Mouse (Mus musculus) ES-Bruce4 (cell line): ENCODE data around the gene Kank1. TPM values are rescaled to one million over a fixed set of nuclear protein-coding genes. Genes with fewer than 3 reads are reported as not detected.

ENCODE experiments used
- H3K27ac ChIP-seq: 2 replicates; pipeline ENCODE4 v1.5.1; 2012; ENCODE audit warnings: low read length, inconsistent platforms; ENCODE audit not compliant: insufficient read depth
- H3K27me3 ChIP-seq: 2 replicates; pipeline ENCODE4 v1.6.1; 2012; ENCODE audit warnings: mild to moderate bottlenecking, low read length, inconsistent platforms; ENCODE audit not compliant: control insufficient read depth, poor library complexity, insufficient read depth, severe bottlenecking
- H3K36me3 ChIP-seq: 2 replicates; pipeline ENCODE4 v1.6.1; 2012; ENCODE audit warnings: inconsistent platforms, mild to moderate bottlenecking, low read length, moderate library complexity; ENCODE audit not compliant: control insufficient read depth, poor library complexity, insufficient read depth, severe bottlenecking
- H3K4me1 ChIP-seq: one replicate; pipeline ENCODE4 v1.8.1; 2011; ENCODE audit warnings: low read length; ENCODE audit not compliant: control insufficient read depth, insufficient read depth
- H3K4me3 ChIP-seq: 2 replicates; pipeline ENCODE4 v1.5.1; 2011; ENCODE audit warnings: low read depth, mild to moderate bottlenecking, low read length
- H3K9ac ChIP-seq: 2 replicates; pipeline ENCODE4 v1.6.1; 2012; ENCODE audit warnings: low read depth, mild to moderate bottlenecking, inconsistent platforms; ENCODE audit not compliant: poor library complexity, severe bottlenecking
- H3K9me3 ChIP-seq: replicated peaks from 2 replicates; pipeline ENCODE4 v1.6.1; 2012; ENCODE audit warnings: mild to moderate bottlenecking, low read length, inconsistent platforms; ENCODE audit not compliant: control insufficient read depth, poor library complexity, insufficient read depth, severe bottlenecking
- CTCF ChIP-seq: IDR thresholded peaks from one replicate; pipeline ENCODE4 v1.8.1; 2011; ENCODE audit warnings: low read depth, low read length
- EP300 ChIP-seq: IDR thresholded peaks from 2 replicates; pipeline ENCODE4 v1.6.1; 2011; ENCODE audit warnings: low read depth, low read length; ENCODE audit not compliant: insufficient read depth
- POLR2A ChIP-seq: IDR thresholded peaks from one replicate; pipeline ENCODE4 v1.8.1; 2011; ENCODE audit warnings: low read length; ENCODE audit not compliant: insufficient read depth
- polyA plus RNA-seq: library from polyadenylated mRNA; stranded (reverse); fragments of >200 nt; gene quantifications from 2 replicates; pipeline ENCODE4 v1.2.4, GENCODE M21; 2011; ENCODE audit warnings: low read depth; ENCODE audit not compliant: missing spikeins, insufficient read depth, insufficient read length

Gene Kank1
- polyA plus RNA-seq, 1 experiment, result 44.1 TPM

DNA sequence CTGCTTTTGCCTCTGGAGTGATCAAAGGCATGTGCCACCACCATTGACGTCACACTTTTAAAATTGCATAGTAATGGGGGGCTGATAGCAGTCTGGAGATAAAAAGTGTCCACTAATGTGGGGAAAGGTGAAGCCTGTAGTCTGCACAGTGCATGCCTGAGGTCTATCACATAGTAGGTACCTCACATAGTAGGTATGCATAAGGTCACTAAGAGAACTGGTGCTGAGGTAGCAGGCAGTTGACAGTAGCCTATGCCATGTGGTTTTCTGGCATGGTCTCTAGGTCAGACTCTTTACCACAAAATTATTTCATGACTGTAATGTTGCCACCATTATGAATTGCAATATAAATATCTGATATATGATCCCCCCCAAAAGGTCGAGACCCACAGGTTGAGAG is 71.4 kb downstream of the Kank1 start:
- Histone ChIP-seq H3K9ac (no peak overlapping the region), H3K27me3 (no peaks in the 10 kb centered on the region), H3K27ac (no peak overlapping the region), H3K9me3 (no peaks in the 10 kb centered on the region), H3K4me3 (no peak overlapping the region), H3K4me1 (no peaks in the 10 kb centered on the region), H3K36me3 (no peaks in the 10 kb centered on the region)
- TF ChIP-seq CTCF, result no peak
- TF ChIP-seq EP300, result no peak
- no peak for TF ChIP-seq POLR2A

DNA sequence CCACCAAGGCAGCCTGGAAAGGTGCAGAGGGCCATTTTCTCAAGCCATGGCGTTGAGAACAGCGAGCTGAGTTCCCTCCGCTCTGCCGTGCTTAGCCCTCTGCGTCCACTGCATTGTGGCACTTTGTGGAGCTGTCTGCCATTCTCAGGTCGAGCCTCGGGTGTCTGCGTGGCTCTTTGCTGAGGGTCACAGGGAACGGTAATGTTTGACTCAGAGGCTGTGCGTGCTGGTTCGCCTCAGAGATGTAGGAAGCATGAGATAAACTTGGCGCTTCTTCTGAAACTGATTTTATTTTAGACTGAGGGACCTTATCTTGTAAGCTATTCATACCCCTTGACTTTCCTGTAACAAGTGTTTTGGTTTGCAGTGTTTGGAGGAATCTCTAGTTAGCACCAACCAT is 72.0 kb downstream of the Kank1 start:
- no peaks in the 10 kb centered on the region for H3K9me3 ChIP-seq
- H3K4me1 ChIP-seq, result no peaks in the 10 kb centered on the region
- TF ChIP-seq EP300 (no peak), CTCF (no peak), POLR2A (no peak)
- H3K27ac ChIP-seq, result no peak overlapping the region
- H3K4me3 ChIP-seq, result 0 out of 2 replicates have a peak overlapping the region, but pooled peaks have one; percentile 15
- no peak overlapping the region for H3K9ac ChIP-seq
- H3K27me3 ChIP-seq, result no peaks in the 10 kb centered on the region
- H3K36me3 ChIP-seq, result no peaks in the 10 kb centered on the region

DNA sequence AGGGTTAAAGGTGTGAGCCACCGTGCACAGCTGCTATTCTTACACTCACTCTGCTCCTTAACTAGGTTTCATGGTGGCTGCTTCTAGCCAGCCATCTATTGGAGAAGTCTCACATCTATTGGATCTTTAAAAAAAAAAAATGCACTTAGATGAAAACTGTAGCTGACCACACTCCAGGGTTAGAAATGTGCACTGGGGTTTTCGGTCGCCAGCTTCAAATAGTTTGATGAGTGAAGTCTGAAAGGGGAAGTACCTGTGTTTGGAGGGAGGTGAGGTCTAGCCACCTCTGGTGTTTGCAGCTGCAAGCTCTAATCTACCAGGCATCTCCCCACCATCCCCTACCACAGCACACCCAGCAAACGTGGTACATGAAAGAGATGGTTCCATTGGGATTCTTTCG is 74.2 kb downstream of the Kank1 start:
- Histone ChIP-seq H3K4me3 (no peak overlapping the region), H3K9ac (no peak overlapping the region), H3K4me1 (no peaks in the 10 kb centered on the region), H3K27me3 (no peaks in the 10 kb centered on the region), H3K9me3 (no peaks in the 10 kb centered on the region), H3K36me3 (no peaks in the 10 kb centered on the region), H3K27ac (no peak overlapping the region)
- no peak for TF ChIP-seq POLR2A
- no peak for TF ChIP-seq EP300
- no peak for TF ChIP-seq CTCF

DNA sequence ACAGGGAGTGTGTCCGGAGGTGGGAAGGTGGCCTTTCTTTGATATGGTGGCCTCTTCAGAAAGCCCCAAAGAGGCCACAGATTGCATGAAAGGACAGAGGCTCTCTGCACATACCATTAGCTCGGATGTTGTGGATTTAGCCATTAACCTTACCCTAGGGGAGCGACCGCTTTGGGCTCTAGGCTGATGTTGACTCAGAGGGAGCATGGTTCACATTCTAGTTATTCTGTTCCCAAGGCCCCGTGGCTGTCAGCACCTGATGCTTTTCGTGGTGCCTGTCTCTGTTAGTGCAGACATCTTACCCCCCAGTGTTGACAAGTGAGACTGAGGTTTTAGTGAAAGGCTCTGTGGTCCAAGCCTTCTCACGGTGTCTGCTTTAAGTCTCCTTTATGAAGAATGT is 74.9 kb downstream of the Kank1 start:
- Histone ChIP-seq H3K27me3 (no peaks in the 10 kb centered on the region), H3K4me1 (no peaks in the 10 kb centered on the region), H3K4me3 (no peak overlapping the region), H3K9ac (no peak overlapping the region), H3K27ac (no peak overlapping the region), H3K36me3 (no peaks in the 10 kb centered on the region), H3K9me3 (no peaks in the 10 kb centered on the region)
- TF ChIP-seq EP300 (no peak), POLR2A (no peak), CTCF (no peak)

DNA sequence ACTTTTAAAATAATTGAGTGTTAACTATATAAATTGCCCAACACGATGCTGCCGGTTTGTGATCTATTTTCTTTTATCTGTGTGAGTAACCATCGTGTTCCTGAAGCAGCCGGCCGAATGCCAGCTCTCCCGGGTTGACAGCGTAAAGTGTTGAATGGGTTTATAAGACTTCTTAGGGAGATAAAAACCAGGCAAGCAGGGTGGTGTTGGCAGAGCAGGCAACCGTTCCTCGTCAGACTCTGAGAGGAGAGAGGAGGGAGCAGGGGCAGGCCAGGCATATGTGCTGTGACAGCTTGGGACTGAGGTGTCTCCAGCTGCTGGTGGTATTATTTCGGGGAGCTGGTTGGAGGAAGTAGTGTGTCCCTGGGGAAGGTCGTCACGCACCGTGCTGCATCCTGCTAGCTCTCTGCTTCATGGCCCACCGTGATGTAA is 78.7 kb downstream of the Kank1 start:
- no peaks in the 10 kb centered on the region for H3K36me3 ChIP-seq
- H3K9me3 ChIP-seq, result 0 out of 2 replicates have a peak, but pooled peaks cover 4% of the 10 kb centered on the region
- TF ChIP-seq POLR2A (no peak), EP300 (no peak), CTCF (no peak)
- H3K27ac ChIP-seq, result no peak overlapping the region
- no peak overlapping the region for H3K4me3 ChIP-seq
- no peaks in the 10 kb centered on the region for H3K27me3 ChIP-seq
- no peaks in the 10 kb centered on the region for H3K4me1 ChIP-seq
- H3K9ac ChIP-seq, result no peak overlapping the region

DNA sequence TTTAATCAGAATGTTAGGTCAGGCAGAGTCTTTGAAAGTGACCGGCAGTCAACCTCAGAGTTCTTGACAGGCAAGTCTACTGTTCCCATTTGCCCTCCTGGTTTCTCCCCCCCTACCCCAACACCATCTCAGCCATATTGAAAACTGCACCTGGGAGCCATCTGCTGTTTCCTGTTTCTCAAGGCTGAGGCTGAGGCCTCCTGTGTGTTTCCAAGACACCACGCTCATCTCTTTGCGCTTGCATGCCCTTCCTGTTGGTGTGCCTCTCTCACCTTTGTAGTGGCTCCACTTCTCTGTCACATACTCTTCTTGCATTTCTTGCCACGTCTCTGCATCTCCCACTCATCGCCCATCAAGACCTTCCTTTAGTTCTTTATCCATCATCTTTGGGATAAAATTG is 79.2 kb downstream of the Kank1 start:
- Histone ChIP-seq H3K9ac (no peak overlapping the region), H3K36me3 (no peaks in the 10 kb centered on the region), H3K27ac (no peak overlapping the region), H3K4me1 (no peaks in the 10 kb centered on the region), H3K9me3 (0 out of 2 replicates have a peak, but pooled peaks cover 4% of the 10 kb centered on the region), H3K4me3 (no peak overlapping the region), H3K27me3 (no peaks in the 10 kb centered on the region)
- TF ChIP-seq CTCF, result no peak
- no peak for TF ChIP-seq EP300

DNA sequence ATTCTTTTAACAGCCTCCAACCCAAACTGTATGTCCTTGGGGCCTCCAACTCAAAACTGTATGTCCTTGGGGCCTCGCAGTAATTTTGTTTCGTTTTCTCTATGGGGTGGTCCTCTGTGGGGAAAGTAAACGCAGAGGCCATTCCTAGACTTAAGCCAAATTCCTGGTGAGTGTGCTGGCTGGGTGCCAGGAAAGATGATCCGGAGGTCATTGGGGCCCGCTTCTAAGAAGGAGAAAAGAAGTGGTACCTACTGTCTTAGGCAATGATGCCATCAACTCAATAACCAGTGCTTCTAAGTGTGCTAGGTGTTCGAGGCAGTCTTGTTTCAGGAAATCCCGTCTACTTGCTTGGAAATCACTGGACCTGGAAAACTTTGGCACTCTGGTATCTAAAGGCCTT is 87.5 kb downstream of the Kank1 start:
- Histone ChIP-seq H3K9me3 (no peaks in the 10 kb centered on the region), H3K4me1 (no peaks in the 10 kb centered on the region), H3K4me3 (no peak overlapping the region), H3K9ac (no peak overlapping the region), H3K36me3 (no peaks in the 10 kb centered on the region), H3K27ac (no peak overlapping the region), H3K27me3 (no peaks in the 10 kb centered on the region)
- no peak for TF ChIP-seq EP300
